Comparison of ENCODE assay signal across 8 mouse cellular contexts in the genomic region with DNA sequence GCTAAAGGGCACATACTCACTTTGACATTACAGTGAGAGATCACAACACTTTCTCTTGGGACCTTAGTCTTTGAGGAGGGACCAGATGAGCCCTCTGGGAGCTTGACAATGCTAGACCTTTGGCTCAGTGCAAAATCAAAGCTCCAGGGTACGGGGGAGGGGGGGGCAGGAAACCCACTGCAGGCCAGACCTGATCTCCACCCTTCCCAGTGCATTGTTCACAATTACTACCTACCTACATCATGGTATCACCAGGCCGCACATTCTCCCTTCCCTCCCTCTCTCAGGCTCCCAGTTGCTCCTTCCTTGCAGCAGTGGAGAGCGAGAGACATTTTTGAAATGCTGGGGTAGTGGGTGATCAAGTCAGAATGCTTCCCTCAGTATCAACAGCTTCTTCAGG. TPM values are rescaled to one million over a fixed set of nuclear protein-coding genes. Genes with fewer than 3 reads are reported as not detected.
DNase-seq lines count a peak whose midpoint lies in the region; ATAC-seq lines count a peak whose summit lies in the region.

No protein-coding gene starts in this region.

- H3K9me3 ChIP-seq in embryonic facial prominence, embryonic 15.5 days (replicated peaks): no peaks in the 10 kb centered on the region
- H3K9me3 ChIP-seq in hindbrain, embryonic 14.5 days (ENCODE audit: control insufficient read depth, low read length): no peaks in the 10 kb centered on the region

- ATAC-seq in embryonic facial prominence, embryonic 15.5 days (ENCODE audit: insufficient number of reproducible peaks, low FRiP score, low TSS enrichment, low read depth): no peak
- ATAC-seq in hindbrain, embryonic 14.5 days (ENCODE audit: low FRiP score): no peak

- no peak overlapping the region for H3K4me3 ChIP-seq in embryonic facial prominence, embryonic 15.5 days (replicated peaks)
- no peak overlapping the region; the same call in 1 of the 2 replicates for H3K4me3 ChIP-seq in hindbrain, embryonic 14.5 days (replicated peaks; ENCODE audit: low read length)

- peak overlapping the region; percentile 82; the same call in 1 of the 2 replicates for H3K4me2 ChIP-seq in embryonic facial prominence, embryonic 15.5 days (replicated peaks)
- peak overlapping the region; percentile 86 for H3K4me2 ChIP-seq in hindbrain, embryonic 14.5 days (replicated peaks)

- intact Hi-C loops in left cerebral cortex, postnatal 36 days (cut with DNase I): loop anchor here (5.0 kb wide), 3 partner anchors 49 to 271 kb away; no protein-coding TSS in a partner anchor

- H3K36me3 ChIP-seq in embryonic facial prominence, embryonic 15.5 days: peaks cover 5% of the 10 kb centered on the region; the same call in 1 of the 2 replicates
- H3K36me3 ChIP-seq in hindbrain, embryonic 14.5 days (replicated peaks; ENCODE audit: control insufficient read depth, insufficient read depth): no peaks in the 10 kb centered on the region

- WGBS in embryonic facial prominence, embryonic 15.5 days: 90% methylated on average over 3 of the region's 3 CpGs
- WGBS in hindbrain, embryonic 14.5 days: 84% methylated on average over 3 of the region's 3 CpGs

- DNase-seq in heart, adult 11 months: peak; percentile 98
- DNase-seq in heart, adult 8-10 months (ENCODE audit: low spot score): no peak
- no peak for DNase-seq in hindbrain, embryonic 14.5 days (ENCODE audit: low spot score)
- peak; percentile 56 for DNase-seq in lung, postnatal 36 days
- no peak for DNase-seq in left cerebral cortex, postnatal 36 days (ENCODE audit: low spot score in 2 of 2)
- no peak for DNase-seq in retina, embryonic 14.5 days (ENCODE audit: low spot score)
- DNase-seq in adrenal gland, postnatal 14 days: no peak

- 0 out of 2 replicates have a peak, but pooled peaks cover 9% of the 10 kb centered on the region for H3K4me1 ChIP-seq in embryonic facial prominence, embryonic 15.5 days
- H3K4me1 ChIP-seq in hindbrain, embryonic 14.5 days (replicated peaks; ENCODE audit: control insufficient read depth, insufficient read depth, low read length): 0 out of 2 replicates have a peak, but pooled peaks cover 8% of the 10 kb centered on the region

- no peak overlapping the region for H3K27ac ChIP-seq in embryonic facial prominence, embryonic 15.5 days (replicated peaks)
- H3K27ac ChIP-seq in hindbrain, embryonic 14.5 days: no peak overlapping the region

- H3K27me3 ChIP-seq in embryonic facial prominence, embryonic 15.5 days: no peaks in the 10 kb centered on the region
- peaks cover 15% of the 10 kb centered on the region; the same call in 1 of the 2 replicates for H3K27me3 ChIP-seq in hindbrain, embryonic 14.5 days (ENCODE audit: control insufficient read depth, insufficient read depth, low read length)

- no peak overlapping the region for H3K9ac ChIP-seq in embryonic facial prominence, embryonic 15.5 days
- H3K9ac ChIP-seq in hindbrain, embryonic 14.5 days: no peak overlapping the region

RNA-seq across cellular contexts. Expression of gene S1pr1, which starts 3.5 kb away (rescaled TPM):
- 10 to 100 TPM; 31.9 to 48.9 (median 41.9) TPM for total RNA-seq in heart, adult 8-10 months (2022)
- polyA plus RNA-seq in embryonic facial prominence, embryonic 15.5 days (2015; fragmentation: Nextera tagmentation; extraction: Ambion mirVana): 29.4 and 32.5 TPM in 2 replicates
- 25.0 and 30.7 TPM in 2 replicates for polyA plus RNA-seq in hindbrain, embryonic 14.5 days (2014; fragmentation: Nextera tagmentation; extraction: Ambion mirVana)
- total RNA-seq in left cerebral cortex, postnatal 36 days (2021): 100 to 1,000 TPM in 1 of 2 experiments, 10 to 100 TPM in 1; 87.4 to 104 TPM
- 50.8 and 66.3 TPM in 2 replicates for total RNA-seq in adrenal gland, postnatal 14 days (2021)

Comparison
In these comparisons a context has a peak if more than half of its experiments do, and no peak if none do; other contexts are left out.
1. DNase-seq: peak in heart, adult 11 months (single experiment) and lung, postnatal 36 days (single experiment); none in heart, adult 8-10 months (single experiment), hindbrain, embryonic 14.5 days (single experiment), left cerebral cortex, postnatal 36 days (0 of 2), retina, embryonic 14.5 days (single experiment) and adrenal gland, postnatal 14 days (single experiment).